23 mouse cellular contexts compared by ENCODE assay signal in genomic region chr9:49834013-49834412, GRCm38 (mm10). TPM values are rescaled to one million over a fixed set of nuclear protein-coding genes. Genes with fewer than 3 reads are reported as not detected.
A peak's percentile ranks its signal among the peaks of the same experiment; 100 is the strongest.
DNase-seq lines count a peak whose midpoint lies in the region; ATAC-seq and TF ChIP-seq lines count a peak whose summit lies in the region.
"Had no signal": no experiment of that assay in that cellular context is flagged by ENCODE, and none has a peak within 500 bp of the region (broad histone marks: within the 10 kb centered on the region; RNA-seq: fewer than 3 reads in every experiment).

No protein-coding gene starts in this region.

- peak; percentile 54; the same call in 1 of the 2 replicates for TF ChIP-seq CTCF in cerebellum, adult 2 months (IDR thresholded peaks at IDR 0.05; ENCODE audit: borderline replicate concordance, insufficient read depth, low read depth, low read length)

- H3K4me3 ChIP-seq in cerebellum, adult 2 months (replicated peaks; ENCODE audit: insufficient read depth, low read depth, low read length): no peak overlapping the region
- H3K4me3 ChIP-seq: embryonic facial prominence, embryonic 10.5 days; embryonic facial prominence, embryonic 15.5 days; forebrain, embryonic 13.5 days; hindbrain, embryonic 10.5 days; hindbrain, embryonic 15.5 days; intestine, embryonic 15.5 days; limb, embryonic 13.5 days; megakaryocyte, embryonic 14.5 days; midbrain, embryonic 12.5 days had no signal

- ATAC-seq in activated CD4-positive, CD25-positive, alpha-beta regulatory T cell, adult 4 months: no peak
- ATAC-seq: forebrain, embryonic 13.5 days; intestine, embryonic 15.5 days had no signal

- no peak for TF ChIP-seq POLR2A in cerebellum, adult 2 months (IDR thresholded peaks at IDR 0.05; ENCODE audit: borderline replicate concordance, insufficient read depth, low read length)

- H3K27me3 ChIP-seq in cerebellum, adult 2 months (ENCODE audit: control insufficient read depth, insufficient read depth, low read length): no peaks in the 10 kb centered on the region
- H3K27me3 ChIP-seq: embryonic facial prominence, embryonic 15.5 days; forebrain, embryonic 13.5 days; hindbrain, embryonic 15.5 days; intestine, embryonic 15.5 days; limb, embryonic 13.5 days; megakaryocyte, embryonic 14.5 days; midbrain, embryonic 12.5 days had no signal

- DNase-seq in cerebellum, adult 2 months: peak in 1 of 2 experiments; percentile 22
- DNase-seq in cerebellum, adult 11-12 months: no peak
- DNase-seq in heart, adult 11 months: peak; percentile 28
- DNase-seq in heart, adult 9 months (ENCODE audit: low spot score in 2 of 2): no peak
- DNase-seq in brain, adult 2 months (ENCODE audit: low read depth, low spot score): peak; percentile 39
- DNase-seq in cerebellum, postnatal 14 days: peak; percentile 35 to 49
- DNase-seq: adrenal gland, postnatal 10 days; heart, postnatal 14 days; kidney, adult 2 months; layer of hippocampus, adult 9-11 months; lung, postnatal 36 days; thymus, postnatal 4 days had no signal

- peaks cover 3% of the 10 kb centered on the region; the same call in 1 of the 2 replicates for H3K4me1 ChIP-seq in cerebellum, adult 2 months (ENCODE audit: control insufficient read depth, insufficient read depth, low read length)
- H3K4me1 ChIP-seq: embryonic facial prominence, embryonic 10.5 days; embryonic facial prominence, embryonic 15.5 days; forebrain, embryonic 13.5 days; hindbrain, embryonic 10.5 days; hindbrain, embryonic 15.5 days; intestine, embryonic 15.5 days; megakaryocyte, embryonic 14.5 days had no signal

- no peak overlapping the region for H3K27ac ChIP-seq in cerebellum, adult 2 months (ENCODE audit: insufficient read depth, low read length)
- H3K27ac ChIP-seq: embryonic facial prominence, embryonic 10.5 days; embryonic facial prominence, embryonic 15.5 days; forebrain, embryonic 13.5 days; hindbrain, embryonic 10.5 days; hindbrain, embryonic 15.5 days; intestine, embryonic 15.5 days; limb, embryonic 13.5 days; midbrain, embryonic 12.5 days had no signal

- 86% methylated on average over 1 of the region's 1 CpGs for WGBS in cerebellum, adult 2 months

RNA-seq across cellular contexts. Expression of gene Ncam1, which starts 35.3 kb away (rescaled TPM):
- 149 and 156 TPM in 2 replicates for polyA plus RNA-seq in cerebellum, adult 2 months (2012; rRNA removed)
- under 1 TPM; 0.29 to 0.89 TPM for polyA plus RNA-seq in activated CD4-positive, CD25-positive, alpha-beta regulatory T cell, adult 4 months (2017; shearing (Covaris generic))
- polyA plus RNA-seq: G1E had no signal

Comparison
In these comparisons a context has a peak if more than half of its experiments do, and no peak if none do; other contexts are left out.
1. DNase-seq: peak in heart, adult 11 months (single experiment), brain, adult 2 months (single experiment) and cerebellum, postnatal 14 days (2 of 2); none in cerebellum, adult 11-12 months (single experiment) and heart, adult 9 months (0 of 2).
2. RNA of gene Ncam1, which starts 35.3 kb away (polyA plus RNA-seq): 149 to 156 TPM in cerebellum, adult 2 months; 0.29 to 0.89 TPM in activated CD4-positive, CD25-positive, alpha-beta regulatory T cell, adult 4 months; every median in the first group is over 10 times any median in the second.